Mouse (Mus musculus) gastrocnemius, adult 2 months (tissue): ENCODE data around the gene Hjurp. TPM values are rescaled to one million over a fixed set of nuclear protein-coding genes. Genes with fewer than 3 reads are reported as not detected.

Experiments used
- DNase-seq: peaks from one replicate; pipeline ENCODE4 v3.0.0; 2022
- H3K27ac ChIP-seq: fragments of 200-600 bp; 2 replicates; pipeline ENCODE4 v1.8.1; 2022; ENCODE audit warnings: mild to moderate bottlenecking
- H3K4me3 ChIP-seq: fragments of 200-600 bp; 2 replicates; pipeline ENCODE4 v1.8.1; 2022; ENCODE audit warnings: mild to moderate bottlenecking, moderate library complexity
- CTCF ChIP-seq: fragments of 200-600 bp; IDR thresholded peaks from 2 replicates; pipeline ENCODE4 v1.8.1; 2022; ENCODE audit warnings: antibody characterized with exemption, mild to moderate bottlenecking, moderate library complexity
- intact Hi-C: fragments of 180-260 bp; cut with DNase I; formaldehyde crosslinking; loops from one replicate; pipeline ENCODE4 v1.15.1; 2025
- total RNA-seq, 2 experiments: library from RNA; stranded (reverse); gene quantifications; 2 replicates each; pipeline ENCODE4 v1.2.3; 2021

The Hjurp gene
- total RNA-seq, 2 experiments from 2014 or later = 6.1 to 6.6 TPM

GRCm38 (mm10) chr1:88253106-88253505 lies 24.3 kb downstream of the Hjurp start:
- Histone ChIP-seq H3K4me3 (no peak overlapping the region), H3K27ac (no peak overlapping the region)
- DNase-seq = no peak
- no peak for TF ChIP-seq CTCF
- intact Hi-C loops = no loop called here

- intact Hi-C loops = no loop called here
- TF ChIP-seq CTCF = no peak
- H3K4me3 ChIP-seq = no peak overlapping the region
- no peak for DNase-seq
- H3K27ac ChIP-seq = no peak overlapping the region
Measured at GRCm38 (mm10) chr1:88250023-88250422, 27.4 kb downstream of the Hjurp start.

GRCm38 (mm10) chr1:88249596-88249995 lies 27.8 kb downstream of the Hjurp start:
- Histone ChIP-seq H3K4me3 (no peak overlapping the region), H3K27ac (no peak overlapping the region)
- no peak for TF ChIP-seq CTCF
- DNase-seq = no peak
- intact Hi-C loops = no loop called here

- H3K4me3 ChIP-seq = no peak overlapping the region
- intact Hi-C loops = no loop called here
- TF ChIP-seq CTCF = no peak
- no peak overlapping the region for H3K27ac ChIP-seq
- DNase-seq = no peak
Measured at GRCm38 (mm10) chr1:88248658-88249057, 28.8 kb downstream of the Hjurp start.

- H3K27ac ChIP-seq = no peak overlapping the region
- DNase-seq = no peak
- no peak for TF ChIP-seq CTCF
- no peak overlapping the region for H3K4me3 ChIP-seq
- intact Hi-C loops = no loop called here
Measured at GRCm38 (mm10) chr1:88247660-88248059, 29.8 kb downstream of the Hjurp start.

- no peak for DNase-seq
- H3K27ac ChIP-seq = no peak overlapping the region
- intact Hi-C loops = no loop called here
- TF ChIP-seq CTCF = no peak
- H3K4me3 ChIP-seq = no peak overlapping the region
Measured at GRCm38 (mm10) chr1:88246386-88246785, 31.0 kb downstream of the Hjurp start.

GRCm38 (mm10) chr1:88245881-88246280 lies 31.6 kb downstream of the Hjurp start:
- no peak for DNase-seq
- Histone ChIP-seq H3K27ac (no peak overlapping the region), H3K4me3 (no peak overlapping the region)
- intact Hi-C loops = no loop called here
- TF ChIP-seq CTCF = no peak

GRCm38 (mm10) chr1:88243861-88244260 lies 33.6 kb downstream of the Hjurp start:
- intact Hi-C loops = no loop called here
- Histone ChIP-seq H3K4me3 (no peak overlapping the region), H3K27ac (no peak overlapping the region)
- no peak for TF ChIP-seq CTCF
- no peak for DNase-seq

GRCm38 (mm10) chr1:88240579-88240978 lies 36.9 kb downstream of the Hjurp start:
- intact Hi-C loops = no loop called here
- no peak for TF ChIP-seq CTCF
- no peak overlapping the region for H3K4me3 ChIP-seq
- DNase-seq = no peak
- no peak overlapping the region for H3K27ac ChIP-seq

- intact Hi-C loops = no loop called here
- H3K4me3 ChIP-seq = no peak overlapping the region
- no peak overlapping the region for H3K27ac ChIP-seq
- no peak for TF ChIP-seq CTCF
- no peak for DNase-seq
Measured at GRCm38 (mm10) chr1:88240072-88240471, 37.4 kb downstream of the Hjurp start.

- DNase-seq = no peak
- Histone ChIP-seq H3K4me3 (no peak overlapping the region), H3K27ac (no peak overlapping the region)
- TF ChIP-seq CTCF = no peak
- intact Hi-C loops = no loop called here
Measured at GRCm38 (mm10) chr1:88238771-88239170, 38.7 kb downstream of the Hjurp start.

GRCm38 (mm10) chr1:88237311-88237710 lies 40.1 kb downstream of the Hjurp start:
- DNase-seq = peak; percentile 19
- TF ChIP-seq CTCF = no peak

GRCm38 (mm10) chr1:88235894-88236415 lies 41.5 kb downstream of the Hjurp start:
- H3K27ac ChIP-seq = no peak overlapping the region
- H3K4me3 ChIP-seq = no peak overlapping the region
- intact Hi-C loops = no loop called here
- TF ChIP-seq CTCF = no peak
- DNase-seq = peak; percentile 8

More at GRCm38 (mm10) chr1:88237311-88237710, 40.1 kb downstream of the Hjurp start:
- Histone ChIP-seq H3K27ac (no peak overlapping the region), H3K4me3 (no peak overlapping the region)
- intact Hi-C loops = no loop called here

GRCm38 (mm10) chr1:88235046-88235893 lies 42.2 kb downstream of the Hjurp start:
- Histone ChIP-seq H3K27ac (no peak overlapping the region), H3K4me3 (no peak overlapping the region)
- TF ChIP-seq CTCF = no peak
- peak; percentile 36 for DNase-seq
- intact Hi-C loops = no loop called here
